Mouse (Mus musculus): ENCODE measurements around the gene Lasp1. TPM values are rescaled to one million over a fixed set of nuclear protein-coding genes. Genes with fewer than 3 reads are reported as not detected.
"Not testable (repeated sequence)": the region's sequence is repeated elsewhere in the genome, so short reads cannot be mapped to it uniquely, and the experiment has no call there.

The Lasp1 gene
- polyA plus RNA-seq, 1 experiment from 2014 or later: 137 TPM

GRCm38 (mm10) chr11:97825295-97825694 is 26.5 kb downstream of the Lasp1 start:
- ATAC-seq: no peak
- Histone ChIP-seq H3K4me3 (replicated peaks) (no peak overlapping the region), H3K36me3 (peaks cover 77% of the 10 kb centered on the region), H3K4me1 (replicated peaks) (0 out of 2 replicates have a peak, but pooled peaks cover 14% of the 10 kb centered on the region), H3K27me3 (no peaks in the 10 kb centered on the region), H3K9me3 (no peaks in the 10 kb centered on the region), H3K9ac (replicated peaks) (no peak overlapping the region), H3K27ac (no peak overlapping the region), H3K4me2 (replicated peaks) (no peak overlapping the region)
- 90% methylated on average over 10 of the region's 10 CpGs for WGBS

GRCm38 (mm10) chr11:97825971-97826370 is 27.2 kb downstream of the Lasp1 start:
- peaks cover 75% of the 10 kb centered on the region for H3K36me3 ChIP-seq
- no peak for ATAC-seq
- no peak overlapping the region for H3K27ac ChIP-seq
- 0 out of 2 replicates have a peak, but pooled peaks cover 14% of the 10 kb centered on the region for H3K4me1 ChIP-seq (replicated peaks)
- no peaks in the 10 kb centered on the region for H3K27me3 ChIP-seq
- no peak overlapping the region for H3K4me3 ChIP-seq (replicated peaks)
- WGBS: 83% methylated on average over 9 of the region's 9 CpGs
- no peaks in the 10 kb centered on the region for H3K9me3 ChIP-seq
- H3K4me2 ChIP-seq (replicated peaks): no peak overlapping the region
- no peak overlapping the region for H3K9ac ChIP-seq (replicated peaks)

- ATAC-seq: no peak
- Histone ChIP-seq H3K4me1 (replicated peaks) (0 out of 2 replicates have a peak, but pooled peaks cover 11% of the 10 kb centered on the region), H3K4me2 (replicated peaks) (no peak overlapping the region), H3K36me3 (peaks cover 72% of the 10 kb centered on the region), H3K9me3 (no peaks in the 10 kb centered on the region), H3K27ac (no peak overlapping the region), H3K4me3 (replicated peaks) (no peak overlapping the region), H3K9ac (replicated peaks) (no peak overlapping the region), H3K27me3 (no peaks in the 10 kb centered on the region)
- 81% methylated on average over 7 of the region's 7 CpGs for WGBS
Measured at GRCm38 (mm10) chr11:97826414-97826813, 27.6 kb downstream of the Lasp1 start.

GRCm38 (mm10) chr11:97827654-97828053 is 28.9 kb downstream of the Lasp1 start:
- no peak overlapping the region for H3K4me3 ChIP-seq (replicated peaks)
- no peak overlapping the region for H3K4me2 ChIP-seq (replicated peaks)
- 0 out of 2 replicates have a peak, but pooled peaks cover 10% of the 10 kb centered on the region for H3K4me1 ChIP-seq (replicated peaks)
- WGBS: 92% methylated on average over 6 of the region's 6 CpGs
- no peaks in the 10 kb centered on the region for H3K9me3 ChIP-seq
- H3K27ac ChIP-seq: no peak overlapping the region
- peaks cover 78% of the 10 kb centered on the region for H3K36me3 ChIP-seq
- no peak for ATAC-seq
- no peaks in the 10 kb centered on the region for H3K27me3 ChIP-seq
- no peak overlapping the region for H3K9ac ChIP-seq (replicated peaks)

GRCm38 (mm10) chr11:97829365-97829764 is 30.6 kb downstream of the Lasp1 start:
- Histone ChIP-seq H3K9ac (replicated peaks) (no peak overlapping the region), H3K36me3 (peaks cover 77% of the 10 kb centered on the region), H3K27ac (no peak overlapping the region), H3K4me2 (replicated peaks) (no peak overlapping the region), H3K4me1 (replicated peaks) (0 out of 2 replicates have a peak, but pooled peaks cover 5% of the 10 kb centered on the region), H3K9me3 (no peaks in the 10 kb centered on the region), H3K27me3 (no peaks in the 10 kb centered on the region), H3K4me3 (replicated peaks) (no peak overlapping the region)
- no peak for ATAC-seq
- 95% methylated on average over 7 of the region's 7 CpGs for WGBS

- H3K27me3 ChIP-seq: no peaks in the 10 kb centered on the region
- peaks cover 77% of the 10 kb centered on the region for H3K36me3 ChIP-seq
- H3K9ac ChIP-seq (replicated peaks): no peak overlapping the region
- H3K27ac ChIP-seq: no peak overlapping the region
- H3K9me3 ChIP-seq: no peaks in the 10 kb centered on the region
- H3K4me1 ChIP-seq (replicated peaks): 0 out of 2 replicates have a peak, but pooled peaks cover under 1% of the 10 kb centered on the region
- no peak overlapping the region for H3K4me3 ChIP-seq (replicated peaks)
- ATAC-seq: no peak
- no peak overlapping the region for H3K4me2 ChIP-seq (replicated peaks)
- WGBS: 82% methylated on average over 12 of the region's 12 CpGs
Measured at GRCm38 (mm10) chr11:97829913-97830476, 31.2 kb downstream of the Lasp1 start.

- no peak overlapping the region for H3K4me3 ChIP-seq (replicated peaks)
- H3K36me3 ChIP-seq: peaks cover 77% of the 10 kb centered on the region
- no peaks in the 10 kb centered on the region for H3K27me3 ChIP-seq
- WGBS: 82% methylated on average over 6 of the region's 6 CpGs
- ATAC-seq: no peak
- H3K9ac ChIP-seq (replicated peaks): no peak overlapping the region
- no peaks in the 10 kb centered on the region for H3K9me3 ChIP-seq
- no peak overlapping the region for H3K4me2 ChIP-seq (replicated peaks)
- H3K4me1 ChIP-seq (replicated peaks): no peaks in the 10 kb centered on the region
- H3K27ac ChIP-seq: no peak overlapping the region
Measured at GRCm38 (mm10) chr11:97830501-97830900, 31.7 kb downstream of the Lasp1 start.

- Histone ChIP-seq H3K36me3 (peaks cover 77% of the 10 kb centered on the region), H3K4me2 (replicated peaks) (no peak overlapping the region), H3K4me3 (replicated peaks) (no peak overlapping the region), H3K27me3 (no peaks in the 10 kb centered on the region), H3K27ac (no peak overlapping the region), H3K4me1 (replicated peaks) (no peaks in the 10 kb centered on the region), H3K9me3 (no peaks in the 10 kb centered on the region), H3K9ac (replicated peaks) (no peak overlapping the region)
- no peak for ATAC-seq
- 88% methylated on average over 11 of the region's 11 CpGs for WGBS
Measured at GRCm38 (mm10) chr11:97832001-97832400, 33.2 kb downstream of the Lasp1 start.

- H3K36me3 ChIP-seq: peaks cover 74% of the 10 kb centered on the region
- no peak overlapping the region for H3K9ac ChIP-seq (replicated peaks)
- H3K4me1 ChIP-seq (replicated peaks): no peaks in the 10 kb centered on the region
- no peaks in the 10 kb centered on the region for H3K9me3 ChIP-seq
- no peaks in the 10 kb centered on the region for H3K27me3 ChIP-seq
- 80% methylated on average over 15 of the region's 15 CpGs for WGBS
- H3K4me3 ChIP-seq (replicated peaks): no peak overlapping the region
- H3K4me2 ChIP-seq (replicated peaks): no peak overlapping the region
- H3K27ac ChIP-seq: no peak overlapping the region
- ATAC-seq: no peak
Measured at GRCm38 (mm10) chr11:97833352-97833751, 34.6 kb downstream of the Lasp1 start.

GRCm38 (mm10) chr11:97836541-97836940 is 37.7 kb downstream of the Lasp1 start:
- WGBS: 58% methylated on average over 8 of the region's 8 CpGs
- H3K36me3 ChIP-seq: peaks cover 59% of the 10 kb centered on the region

GRCm38 (mm10) chr11:97837051-97837450 is 38.3 kb downstream of the Lasp1 start:
- ATAC-seq; H3K4me2 ChIP-seq (replicated peaks); H3K27me3 ChIP-seq; H3K9ac ChIP-seq (replicated peaks); H3K9me3 ChIP-seq; H3K4me3 ChIP-seq (replicated peaks); H3K27ac ChIP-seq: not testable (repeated sequence)
- Histone ChIP-seq H3K4me1 (replicated peaks) (peaks cover 13% of the 10 kb centered on the region), H3K36me3 (peaks cover 54% of the 10 kb centered on the region)
- WGBS: 77% methylated on average over 8 of the region's 9 CpGs

More at GRCm38 (mm10) chr11:97836541-97836940, 37.7 kb downstream of the Lasp1 start:
- Histone ChIP-seq H3K9ac (replicated peaks) (no peak overlapping the region), H3K4me1 (replicated peaks) (peaks cover 8% of the 10 kb centered on the region), H3K27me3 (no peaks in the 10 kb centered on the region), H3K27ac (no peak overlapping the region), H3K4me2 (replicated peaks) (no peak overlapping the region), H3K4me3 (replicated peaks) (no peak overlapping the region), H3K9me3 (no peaks in the 10 kb centered on the region)
- ATAC-seq: no peak

GRCm38 (mm10) chr11:97837641-97838149 is 38.9 kb downstream of the Lasp1 start:
- Histone ChIP-seq H3K36me3 (peaks cover 48% of the 10 kb centered on the region), H3K9ac (replicated peaks) (no peak overlapping the region), H3K27ac (no peak overlapping the region), H3K4me3 (replicated peaks) (no peak overlapping the region), H3K4me1 (replicated peaks) (peaks cover 19% of the 10 kb centered on the region), H3K9me3 (no peaks in the 10 kb centered on the region), H3K27me3 (no peaks in the 10 kb centered on the region), H3K4me2 (replicated peaks) (no peak overlapping the region)
- no peak for ATAC-seq
- WGBS: 83% methylated on average over 7 of the region's 7 CpGs
